Mouse (Mus musculus) C2C12 (cell line): ENCODE measurements around the gene Fam196b.

ENCODE experiments used
- CEBPB ChIP-seq: IDR thresholded peaks from one replicate; pipeline ENCODE4 v1.6.1; 2011; ENCODE audit warnings: low read depth, mild to moderate bottlenecking, control low read depth, moderate library complexity
- CTCF ChIP-seq: IDR thresholded peaks from one replicate; pipeline ENCODE4 v1.5.1; 2011; ENCODE audit not compliant: control insufficient read depth, insufficient read depth, insufficient read length
- FOSL1 ChIP-seq: IDR thresholded peaks from one replicate; pipeline ENCODE4 v1.8.0; 2011; ENCODE audit warnings: mild to moderate bottlenecking, low read length; ENCODE audit not compliant: poor library complexity, insufficient read depth, severe bottlenecking
- MAX ChIP-seq: IDR thresholded peaks from one replicate; pipeline ENCODE4 v1.6.1; 2011; ENCODE audit warnings: mild to moderate bottlenecking, control low read depth
- MYOD1 ChIP-seq: IDR thresholded peaks from one replicate; pipeline ENCODE4 v1.6.1; 2011; ENCODE audit warnings: low read depth; ENCODE audit not compliant: control insufficient read depth, insufficient read length
- USF1 ChIP-seq: IDR thresholded peaks from one replicate; pipeline ENCODE4 v1.6.1; 2011; ENCODE audit warnings: low read depth, mild to moderate bottlenecking, control low read depth, moderate library complexity

DNA sequence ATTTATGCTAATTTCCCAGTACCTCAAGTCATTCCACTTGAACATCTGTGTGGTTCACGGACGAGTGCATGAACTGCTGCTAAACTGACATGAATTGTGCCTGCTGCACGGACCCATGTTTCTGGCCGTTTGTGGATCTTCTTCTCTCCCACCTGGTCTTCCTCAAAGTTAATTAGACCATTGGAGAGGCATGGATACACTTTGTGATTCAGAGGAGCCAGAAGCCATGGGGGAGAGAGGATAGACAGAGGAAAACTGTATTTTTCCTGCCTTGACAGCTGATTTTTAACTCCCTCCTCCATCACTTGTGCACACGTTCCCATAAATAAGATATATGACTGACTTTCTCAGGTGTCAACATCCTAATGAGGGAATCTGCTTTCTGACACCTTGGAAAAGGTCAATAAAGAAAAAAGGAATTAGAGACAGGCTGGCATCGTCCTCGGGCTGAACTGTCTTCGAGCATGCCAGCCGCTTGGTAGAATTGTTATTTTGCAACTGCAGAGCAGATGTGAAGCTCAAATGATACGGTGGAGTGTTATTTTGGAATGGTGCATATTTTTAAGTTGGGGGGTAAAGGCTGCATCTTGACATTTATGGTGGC lies 34.9 kb downstream of the Fam196b start:
- TF ChIP-seq CTCF: no peak
- TF ChIP-seq FOSL1: no peak
- TF ChIP-seq MAX: no peak
- no peak for TF ChIP-seq CEBPB
- TF ChIP-seq MYOD1: no peak
- no peak for TF ChIP-seq USF1
